Mouse (Mus musculus) liver, postnatal 0 days (tissue): ENCODE data around the gene Bckdhb. TPM values are rescaled to one million over a fixed set of nuclear protein-coding genes. Genes with fewer than 3 reads are reported as not detected.

Source experiments
- ATAC-seq: fragments of 200-750 bp; cut with Nextera tagmentation; 2 replicates; pipeline ENCODE4 v1.8.0; 2017; ENCODE audit warnings: mild to moderate bottlenecking, moderate library complexity
- DNase-seq: peaks from one replicate; pipeline ENCODE4 v3.0.0-alpha.2; 2016
- H3K27ac ChIP-seq: fragments of 300-500 bp; sonication (generic); 2 replicates; pipeline ENCODE4 v1.5.1; 2014; ENCODE audit warnings: antibody characterized with exemption, moderate library complexity, mild to moderate bottlenecking, low read depth
- H3K27me3 ChIP-seq: fragments of 300-500 bp; sonication (generic); 2 replicates; pipeline ENCODE4 v1.6.1; 2014; ENCODE audit warnings: low read length, control low read depth, mixed read lengths; ENCODE audit not compliant: insufficient read depth
- H3K36me3 ChIP-seq: fragments of 300-500 bp; sonication (generic); replicated peaks from 2 replicates; pipeline ENCODE4 v1.6.1; 2014; ENCODE audit warnings: mild to moderate bottlenecking, control low read depth, low read length, moderate library complexity, mixed read lengths; ENCODE audit not compliant: insufficient read depth
- H3K4me1 ChIP-seq: fragments of 300-500 bp; sonication (generic); 2 replicates; pipeline ENCODE4 v1.6.1; 2014; ENCODE audit warnings: antibody characterized with exemption, mild to moderate bottlenecking, control low read depth; ENCODE audit not compliant: insufficient read depth
- H3K4me2 ChIP-seq: fragments of 300-500 bp; sonication (generic); 2 replicates; pipeline ENCODE4 v1.6.1; 2014; ENCODE audit warnings: low read depth, mild to moderate bottlenecking, low read length, moderate library complexity, mixed read lengths
- H3K4me3 ChIP-seq: fragments of 300-500 bp; sonication (generic); 2 replicates; pipeline ENCODE4 v1.5.1; 2014; ENCODE audit warnings: low read depth, low read length
- H3K9ac ChIP-seq: fragments of 300-500 bp; sonication (generic); replicated peaks from 2 replicates; pipeline ENCODE4 v1.6.1; 2014; ENCODE audit warnings: mild to moderate bottlenecking, moderate library complexity
- H3K9me3 ChIP-seq: fragments of 300-500 bp; sonication (generic); 2 replicates; pipeline ENCODE4 v1.6.1; 2016; ENCODE audit warnings: mild to moderate bottlenecking, control low read depth, low read length, mixed read lengths
- CTCF ChIP-seq: sonication (generic); IDR thresholded peaks from 2 replicates; pipeline ENCODE4 v1.5.1; 2016; ENCODE audit warnings: antibody characterized with exemption, low read depth
- EP300 ChIP-seq: IDR thresholded peaks from 2 replicates; pipeline ENCODE4 v1.6.1; 2016; ENCODE audit warnings: antibody characterized with exemption, low read depth, mild to moderate bottlenecking
- WGBS: fragments of 180-500 bp; shearing (Covaris S2); extraction: QIAGEN DNeasy Blood & Tissue Kit; methylation state at CpG from one replicate; pipeline ENCODE4 v1.1.7; 2014; ENCODE audit not compliant: insufficient replicate concordance; 5-methylcytosine and 5-hydroxymethylcytosine counted together
- polyA plus RNA-seq: library from polyadenylated mRNA; unstranded; fragments of >200 nt; fragmentation: Nextera tagmentation; extraction: Ambion mirVana; gene quantifications from 2 replicates; pipeline ENCODE4 v1.2.1, GENCODE M21; 2015

The Bckdhb gene
- polyA plus RNA-seq, 1 experiment from 2014 or later = 123 TPM

- Histone ChIP-seq H3K27ac (no peak overlapping the region), H3K36me3 (no peaks in the 10 kb centered on the region), H3K9ac (no peak overlapping the region), H3K9me3 (no peaks in the 10 kb centered on the region), H3K4me1 (peaks cover 5% of the 10 kb centered on the region; the same call in 1 of the 2 replicates), H3K27me3 (no peaks in the 10 kb centered on the region), H3K4me2 (no peak overlapping the region), H3K4me3 (no peak overlapping the region)
- ATAC-seq = no peak
- DNase-seq = no peak
- WGBS = 78% methylated on average over 11 of the region's 11 CpGs
- TF ChIP-seq CTCF = no peak
- TF ChIP-seq EP300 = no peak
Measured at GRCm38 (mm10) chr9:84110616-84111015, 185.7 kb downstream of the Bckdhb start.

DNA sequence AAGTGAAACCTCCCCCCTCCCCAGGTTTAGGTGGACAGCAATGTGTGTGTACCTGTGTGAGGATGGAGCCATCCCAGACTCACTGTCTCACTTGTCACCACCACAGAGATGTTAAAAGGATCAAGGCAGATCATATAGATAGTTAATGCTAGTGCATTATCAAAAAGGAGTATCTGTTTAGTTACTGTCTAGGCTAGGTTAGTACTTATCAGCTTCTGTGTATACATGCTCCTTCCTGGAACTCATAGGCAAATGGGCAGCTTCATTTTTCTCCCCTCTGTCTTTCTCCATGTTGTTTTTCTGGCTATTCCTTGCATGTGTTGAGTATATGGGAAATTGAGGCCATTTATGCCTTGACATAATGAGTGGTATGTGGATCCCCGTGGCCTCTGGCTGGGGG, 187.4 kb downstream of the Bckdhb start:
- Histone ChIP-seq H3K4me3 (no peak overlapping the region), H3K4me2 (peak overlapping the region; percentile 39), H3K9ac (no peak overlapping the region), H3K36me3 (no peaks in the 10 kb centered on the region), H3K27me3 (no peaks in the 10 kb centered on the region), H3K9me3 (no peaks in the 10 kb centered on the region), H3K4me1 (peaks cover 5% of the 10 kb centered on the region; the same call in 1 of the 2 replicates), H3K27ac (no peak overlapping the region)
- DNase-seq = no peak
- no peak for TF ChIP-seq CTCF
- no peak for TF ChIP-seq EP300
- no peak for ATAC-seq
- WGBS = 27% methylated on average over 1 of the region's 1 CpGs

DNA sequence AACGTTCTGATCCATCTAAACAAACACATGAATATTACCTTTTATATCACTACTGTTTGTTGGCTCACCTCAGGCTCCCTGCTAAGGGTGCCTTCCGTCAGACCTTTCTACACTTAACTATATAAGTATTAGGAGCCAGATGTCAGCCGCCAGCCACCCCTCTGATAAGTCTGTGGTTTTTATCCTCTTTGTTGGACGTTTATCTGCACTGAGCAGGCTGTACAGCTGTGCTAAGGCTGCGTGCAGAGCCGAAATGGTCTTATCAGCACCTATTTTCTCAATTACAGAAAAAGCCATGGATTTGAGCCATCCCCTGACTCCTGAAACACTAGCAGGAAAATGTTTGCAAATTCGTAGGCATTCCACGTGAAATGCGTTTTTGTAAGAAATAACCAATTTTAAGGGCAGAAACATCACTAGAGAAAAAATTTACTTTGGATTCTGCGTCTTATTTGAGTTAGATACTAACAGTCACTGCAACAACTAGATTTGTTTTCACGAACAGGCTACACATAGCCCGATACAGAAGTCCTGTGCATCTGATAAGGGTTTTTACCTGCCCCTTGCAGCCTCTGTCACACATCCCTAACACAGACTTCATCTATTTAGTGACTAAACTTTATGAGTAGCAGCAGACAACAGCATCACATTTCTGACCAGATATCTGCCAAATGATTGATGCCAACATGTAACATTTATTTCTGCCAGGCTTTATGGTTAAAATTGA, 188.1 kb downstream of the Bckdhb start:
- Histone ChIP-seq H3K27me3 (no peaks in the 10 kb centered on the region), H3K9ac (no peak overlapping the region), H3K4me1 (peaks cover 5% of the 10 kb centered on the region; the same call in 1 of the 2 replicates), H3K36me3 (no peaks in the 10 kb centered on the region), H3K27ac (no peak overlapping the region), H3K9me3 (no peaks in the 10 kb centered on the region), H3K4me3 (no peak overlapping the region), H3K4me2 (peak overlapping the region; percentile 39)
- TF ChIP-seq CTCF (no peak), EP300 (peak; percentile 94)
- ATAC-seq (peak; percentile 95), DNase-seq (peak; percentile 29)
- 31% methylated on average over 12 of the region's 12 CpGs for WGBS

- 81% methylated on average over 13 of the region's 13 CpGs for WGBS
- Histone ChIP-seq H3K9me3 (no peaks in the 10 kb centered on the region), H3K27me3 (no peaks in the 10 kb centered on the region), H3K36me3 (no peaks in the 10 kb centered on the region), H3K27ac (no peak overlapping the region), H3K4me3 (no peak overlapping the region), H3K4me1 (0 out of 2 replicates have a peak, but pooled peaks cover 2% of the 10 kb centered on the region), H3K9ac (no peak overlapping the region), H3K4me2 (peak overlapping the region; percentile 26; the same call in 1 of the 2 replicates)
- DNase-seq = no peak
- TF ChIP-seq EP300 (no peak), CTCF (no peak)
- no peak for ATAC-seq
Measured at GRCm38 (mm10) chr9:84114254-84114653, 189.3 kb downstream of the Bckdhb start.

DNA sequence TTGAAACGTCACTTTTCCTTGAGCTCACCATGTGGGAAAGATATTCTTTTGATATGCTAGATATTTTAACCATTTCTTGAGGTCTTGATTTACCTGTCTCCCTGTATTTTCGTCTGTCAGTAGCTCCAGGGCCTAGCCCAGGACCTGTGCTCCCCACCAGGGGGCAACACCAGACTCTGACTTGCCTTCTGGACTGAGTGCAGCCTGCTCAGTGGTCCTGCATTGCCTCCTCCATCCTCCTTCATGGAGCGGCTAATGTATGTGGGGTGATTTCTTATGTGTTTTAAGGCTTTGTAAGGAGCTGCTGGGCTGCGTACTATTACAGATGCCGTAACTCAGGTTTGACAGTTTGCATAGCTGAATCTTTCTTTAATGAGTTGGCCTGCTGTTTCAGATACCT, 192.4 kb downstream of the Bckdhb start:
- Histone ChIP-seq H3K36me3 (no peaks in the 10 kb centered on the region), H3K27me3 (no peaks in the 10 kb centered on the region), H3K9me3 (no peaks in the 10 kb centered on the region), H3K4me2 (no peak overlapping the region), H3K9ac (no peak overlapping the region), H3K4me3 (no peak overlapping the region), H3K27ac (no peak overlapping the region), H3K4me1 (0 out of 2 replicates have a peak, but pooled peaks cover 1% of the 10 kb centered on the region)
- ATAC-seq = no peak
- no peak for DNase-seq
- TF ChIP-seq EP300 (no peak), CTCF (peak; percentile 29)
- 79% methylated on average over 5 of the region's 5 CpGs for WGBS

DNA sequence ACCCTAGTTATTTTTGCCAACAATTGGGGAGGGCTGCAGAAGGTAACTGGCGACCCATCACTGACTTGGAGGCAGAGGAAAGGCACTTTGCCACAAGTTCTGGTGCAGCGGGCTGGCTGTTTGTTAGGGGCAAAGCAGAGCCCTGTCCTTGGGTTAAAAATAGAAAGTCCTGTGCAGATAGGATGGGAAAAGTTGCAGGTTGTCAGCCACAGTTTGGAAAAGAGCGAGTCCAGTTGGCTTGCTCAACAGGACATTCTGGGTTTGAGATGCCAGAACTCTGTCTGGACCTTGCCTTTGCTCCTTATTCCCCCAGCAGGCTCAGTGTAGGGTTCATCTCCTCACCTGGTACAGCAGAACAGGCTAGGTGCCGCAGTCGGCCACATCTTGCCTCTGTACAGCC, 200.1 kb downstream of the Bckdhb start:
- DNase-seq = no peak
- 84% methylated on average over 5 of the region's 5 CpGs for WGBS
- ATAC-seq = no peak

More for the DNA sequence above, 200.1 kb downstream of the Bckdhb start:
- TF ChIP-seq EP300 (no peak), CTCF (no peak)
- no peak overlapping the region for H3K27ac ChIP-seq
- no peaks in the 10 kb centered on the region for H3K27me3 ChIP-seq
- H3K9me3 ChIP-seq = no peaks in the 10 kb centered on the region
- no peak overlapping the region for H3K4me2 ChIP-seq
- no peaks in the 10 kb centered on the region for H3K36me3 ChIP-seq
- H3K4me3 ChIP-seq = no peak overlapping the region
- H3K4me1 ChIP-seq = no peaks in the 10 kb centered on the region
- H3K9ac ChIP-seq = no peak overlapping the region
